Mouse (Mus musculus): ENCODE measurements around the gene Ccnd3. TPM values are rescaled to one million over a fixed set of nuclear protein-coding genes. Genes with fewer than 3 reads are reported as not detected.

Gene Ccnd3
- 24.1 and 36.0 TPM in 2 replicates for polyA plus RNA-seq (2021; fragmentation: Nextera tagmentation)
- long read RNA-seq, experiment 1, transcript Ccnd3-205 (5 exons, 1,977 nt) = major isoform, 54 of 67 reads
- long read RNA-seq, experiment 1, partial matches to known transcripts = 1 of 67 reads
- long read RNA-seq, experiment 1, other reads (novel, unspliced or antisense) = 5 of 67 reads
- long read RNA-seq, experiment 2, partial matches to known transcripts = 1 of 8 reads
- long read RNA-seq, experiment 2, other reads (novel, unspliced or antisense) = 3 of 8 reads

DNA sequence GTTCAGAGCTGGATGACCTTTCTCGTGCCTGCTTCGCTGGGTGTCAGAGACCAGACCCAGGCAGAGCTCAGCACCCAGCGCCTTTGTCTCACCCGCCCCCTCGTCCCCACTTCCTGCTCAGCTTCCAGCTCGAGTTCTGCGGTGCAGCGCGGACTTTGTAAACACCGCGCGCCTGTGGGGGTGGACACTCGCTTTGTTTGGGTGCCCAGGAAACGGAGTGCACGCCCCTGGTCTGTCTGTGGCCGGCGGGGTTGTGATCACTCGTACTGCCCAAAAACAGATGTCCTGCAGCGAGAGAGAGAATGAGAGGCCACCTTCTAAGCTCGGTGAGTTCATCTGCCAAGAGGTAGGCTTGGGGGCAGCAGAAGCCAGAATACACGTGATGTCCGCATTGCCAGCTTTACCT, at the start of gene Ccnd3:
Ccnd3 (plus strand) TSS at position 111 of the 406 bp plus-strand sequence.

DNA sequence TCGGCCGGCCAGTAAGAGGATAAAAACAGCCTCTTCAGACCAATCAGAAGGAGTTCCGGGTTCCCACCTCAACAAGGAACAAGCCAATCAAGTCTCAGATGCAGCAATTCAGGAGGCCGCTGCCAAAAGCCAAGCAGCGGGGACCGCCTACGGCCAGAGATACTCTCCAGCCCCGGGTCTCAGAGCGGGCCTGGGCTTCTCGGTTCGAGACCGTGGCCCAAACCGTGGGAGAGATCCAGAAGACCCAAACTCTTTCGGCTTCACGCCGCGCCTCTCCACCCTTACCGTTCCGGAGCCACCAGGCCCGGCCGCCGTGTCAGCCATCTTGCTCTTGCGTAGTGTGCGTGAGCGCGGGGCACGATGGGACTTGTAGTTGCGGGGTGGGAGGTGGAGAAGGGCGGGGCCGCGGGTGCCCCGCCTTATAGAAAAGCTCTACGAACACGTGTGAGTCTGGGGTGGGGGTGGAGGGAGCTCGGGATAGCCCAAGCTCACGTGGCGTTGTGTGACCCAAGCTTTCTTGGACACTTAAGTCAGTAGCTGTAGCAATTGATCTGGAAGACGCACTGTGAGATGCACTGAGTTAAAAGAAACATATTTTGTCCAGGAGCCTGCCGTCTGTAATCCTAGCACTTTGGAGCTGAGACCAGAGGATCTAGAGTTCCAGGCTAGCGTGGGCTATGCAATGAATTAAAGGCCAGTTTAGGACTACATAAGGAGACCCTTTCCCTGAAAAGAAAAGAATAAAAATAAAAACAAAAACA, 2.7 kb upstream of the Ccnd3 start, which contains the start of gene Taf8:
Taf8 (minus strand) TSS at position 347 of the 761 bp plus-strand sequence.

DNA sequence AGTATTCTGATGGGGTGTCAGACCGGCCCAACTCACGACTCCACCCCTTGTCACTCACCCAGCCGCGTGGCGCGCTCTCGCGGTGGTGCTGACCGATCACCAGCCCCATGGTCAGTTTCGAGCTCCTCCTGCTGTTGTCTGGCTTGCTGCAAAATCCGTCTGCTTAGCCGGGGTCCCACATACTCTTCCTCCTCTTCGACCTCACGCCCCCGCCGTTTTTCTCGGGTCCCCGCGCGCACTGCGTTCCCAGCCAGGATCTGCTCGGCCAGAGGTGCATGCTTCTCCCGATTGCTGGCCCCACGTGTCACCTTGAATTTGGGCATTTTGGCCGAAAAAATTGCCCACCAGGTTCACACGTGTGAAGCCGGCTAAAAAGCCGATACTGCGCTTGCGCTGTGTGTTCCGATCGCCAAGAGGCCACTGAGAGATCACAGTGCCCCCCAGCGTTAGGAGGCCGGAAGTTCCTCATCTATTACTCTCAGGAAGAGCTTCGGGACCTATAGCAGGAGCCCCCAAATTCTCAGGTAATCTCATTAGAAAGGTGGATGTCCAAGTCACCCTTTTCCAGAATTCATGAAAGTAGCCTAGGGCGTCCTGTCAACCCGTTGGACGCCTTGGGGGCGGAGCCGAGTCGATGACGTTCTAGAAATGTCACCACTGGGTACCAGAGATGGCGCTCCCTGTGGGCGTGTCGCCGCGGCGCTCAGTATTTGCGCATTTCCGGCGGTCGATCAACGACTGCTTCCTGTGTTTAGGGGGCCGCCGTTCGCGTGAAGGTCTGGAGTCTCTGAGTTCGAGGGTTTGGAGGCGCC, 106.2 kb downstream of the Ccnd3 start, which contains the start of the genes Bysl, Med20 and Gm20517:
Bysl (minus strand) TSS at position 644 of the 812 bp plus-strand sequence.
Med20 (plus strand) TSS at position 734 of the 812 bp plus-strand sequence.
Gm20517 (plus strand) TSS at position 741 of the 812 bp plus-strand sequence.

DNA sequence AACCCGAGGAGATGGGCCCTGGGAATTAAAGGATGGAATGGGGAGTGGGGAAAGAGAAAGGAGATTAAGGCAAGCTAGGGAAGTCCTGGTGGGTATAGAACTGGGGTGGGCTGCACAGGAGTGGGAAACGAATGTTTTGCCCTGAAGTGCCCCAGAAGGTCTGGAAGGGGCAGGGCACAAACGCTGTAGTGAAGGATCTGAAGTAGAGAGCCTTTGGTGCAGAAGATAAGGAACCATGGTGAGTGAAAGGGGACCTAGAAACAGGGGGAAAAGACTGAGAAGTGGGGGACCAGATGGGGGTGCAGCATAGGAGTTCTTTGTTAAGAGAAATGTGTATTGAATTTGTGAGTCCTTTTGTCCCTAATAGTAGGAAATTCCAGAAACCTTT, 125.8 kb downstream of the Ccnd3 start, which contains the start of gene Usp49:
Usp49 (plus strand) TSS at position 13 of the 388 bp plus-strand sequence.

Other genes starting within 250 kb of the Ccnd3 start
- gene Mrps10, start 136.2 kb upstream of the Ccnd3 start, polyA plus RNA-seq (2021; fragmentation: Nextera tagmentation) = 52.8 and 72.6 TPM in 2 replicates
- gene Guca1b, start 119.7 kb upstream of the Ccnd3 start, polyA plus RNA-seq (2021; fragmentation: Nextera tagmentation) = 0.31 and 0.47 TPM in 2 replicates
- gene Guca1a, start 104.5 kb upstream of the Ccnd3 start, polyA plus RNA-seq (2021; fragmentation: Nextera tagmentation) = 1.1 and 1.4 TPM in 2 replicates
- gene AI661453, start 68.4 kb upstream of the Ccnd3 start, polyA plus RNA-seq (2021; fragmentation: Nextera tagmentation) = not detected in 2 replicates
- gene 1700001C19Rik, start 67.7 kb upstream of the Ccnd3 start, polyA plus RNA-seq (2021; fragmentation: Nextera tagmentation) = 0.28 TPM in 1 of 2 replicates, not detected in the other
- gene Taf8, start 2.8 kb upstream of the Ccnd3 start, polyA plus RNA-seq (2021; fragmentation: Nextera tagmentation) = 5.9 and 7.7 TPM in 2 replicates
- gene Bysl, start 106.4 kb downstream of the Ccnd3 start, polyA plus RNA-seq (2021; fragmentation: Nextera tagmentation) = 13.9 and 14.6 TPM in 2 replicates
- 17.6 and 21.6 TPM in 2 replicates for gene Med20, start 106.5 kb downstream of the Ccnd3 start, polyA plus RNA-seq (2021; fragmentation: Nextera tagmentation)
- 4.1 and 6.6 TPM in 2 replicates for gene Gm20517, start 106.5 kb downstream of the Ccnd3 start, polyA plus RNA-seq (2021; fragmentation: Nextera tagmentation)
- 1.8 and 4.4 TPM in 2 replicates for gene Usp49, start 125.6 kb downstream of the Ccnd3 start, polyA plus RNA-seq (2021; fragmentation: Nextera tagmentation)
- gene Tomm6, start 183.3 kb downstream of the Ccnd3 start, polyA plus RNA-seq (2021; fragmentation: Nextera tagmentation) = 307 and 361 TPM in 2 replicates
- 10.7 and 17.9 TPM in 2 replicates for gene Frs3, start 184.0 kb downstream of the Ccnd3 start, polyA plus RNA-seq (2021; fragmentation: Nextera tagmentation)
- gene Gm21981, start 189.4 kb downstream of the Ccnd3 start, polyA plus RNA-seq (2021; fragmentation: Nextera tagmentation) = 0.98 and 1.1 TPM in 2 replicates
- gene Prickle4, start 189.7 kb downstream of the Ccnd3 start, polyA plus RNA-seq (2021; fragmentation: Nextera tagmentation) = 0.29 and 0.55 TPM in 2 replicates
- not detected in 2 replicates for gene Pgc, start 221.8 kb downstream of the Ccnd3 start, polyA plus RNA-seq (2021; fragmentation: Nextera tagmentation)
- gene Tfeb, start 232.0 kb downstream of the Ccnd3 start, polyA plus RNA-seq (2021; fragmentation: Nextera tagmentation) = 3.6 and 6.4 TPM in 2 replicates

All from left cerebral cortex, adult 6 months (tissue).